Mouse (Mus musculus) embryonic facial prominence, embryonic 14.5 days (tissue): ENCODE measurements around the gene Gm21863. TPM values are rescaled to one million over a fixed set of nuclear protein-coding genes. Genes with fewer than 3 reads are reported as not detected.
"Not testable (repeated sequence)": the region's sequence is repeated elsewhere in the genome, so short reads cannot be mapped to it uniquely, and the experiment has no call there.

Experiments used
- ATAC-seq: fragments of 200-750 bp; cut with Nextera tagmentation; 2 replicates; pipeline ENCODE4 v1.8.0; 2017; ENCODE audit warnings: low read depth, moderate number of reproducible peaks, moderate TSS enrichment
- DNase-seq: peaks from one replicate; pipeline ENCODE4 v3.0.0-alpha.2; 2015; ENCODE audit warnings: low spot score
- H3K27ac ChIP-seq: fragments of 300-500 bp; sonication (generic); replicated peaks from 2 replicates; pipeline ENCODE4 v1.5.1; 2014; ENCODE audit warnings: low read depth, mild to moderate bottlenecking, low read length, moderate library complexity
- H3K27me3 ChIP-seq: fragments of 300-500 bp; sonication (generic); replicated peaks from 2 replicates; pipeline ENCODE4 v1.6.1; 2014; ENCODE audit warnings: low read length; ENCODE audit not compliant: control insufficient read depth, insufficient read depth
- H3K36me3 ChIP-seq: fragments of 300-500 bp; sonication (generic); 2 replicates; pipeline ENCODE4 v1.6.1; 2014; ENCODE audit warnings: low read length, mixed read lengths; ENCODE audit not compliant: control insufficient read depth, insufficient read depth
- H3K4me1 ChIP-seq: fragments of 300-500 bp; sonication (generic); 2 replicates; pipeline ENCODE4 v1.6.1; 2014; ENCODE audit warnings: antibody characterized with exemption, low read length; ENCODE audit not compliant: control insufficient read depth, insufficient read depth
- H3K4me2 ChIP-seq: fragments of 300-500 bp; sonication (generic); 2 replicates; pipeline ENCODE4 v1.6.1; 2014; ENCODE audit warnings: low read depth, mild to moderate bottlenecking, low read length, moderate library complexity, mixed read lengths
- H3K4me3 ChIP-seq: fragments of 300-500 bp; sonication (generic); 2 replicates; pipeline ENCODE4 v1.5.1; 2014; ENCODE audit warnings: low read depth, mild to moderate bottlenecking, low read length
- H3K9ac ChIP-seq: fragments of 300-500 bp; sonication (generic); 2 replicates; pipeline ENCODE4 v1.6.1; 2014; ENCODE audit warnings: low read depth, mild to moderate bottlenecking, low read length, moderate library complexity, mixed read lengths
- H3K9me3 ChIP-seq: fragments of 300-500 bp; sonication (generic); 2 replicates; pipeline ENCODE4 v1.6.1; 2016; ENCODE audit warnings: low read length; ENCODE audit not compliant: control insufficient read depth
- WGBS: fragments of 180-500 bp; shearing (Covaris S2); extraction: QIAGEN DNeasy Blood & Tissue Kit; methylation state at CpG from one replicate; pipeline ENCODE4 v1.1.7; 2014; 5-methylcytosine and 5-hydroxymethylcytosine counted together
- polyA plus RNA-seq: library from polyadenylated mRNA; unstranded; fragments of >200 nt; fragmentation: Nextera tagmentation; extraction: Ambion mirVana; gene quantifications from 2 replicates; pipeline ENCODE4 v1.2.1, GENCODE M21; 2014

Gm21863 gene
- not detected in 2 replicates for polyA plus RNA-seq

DNA sequence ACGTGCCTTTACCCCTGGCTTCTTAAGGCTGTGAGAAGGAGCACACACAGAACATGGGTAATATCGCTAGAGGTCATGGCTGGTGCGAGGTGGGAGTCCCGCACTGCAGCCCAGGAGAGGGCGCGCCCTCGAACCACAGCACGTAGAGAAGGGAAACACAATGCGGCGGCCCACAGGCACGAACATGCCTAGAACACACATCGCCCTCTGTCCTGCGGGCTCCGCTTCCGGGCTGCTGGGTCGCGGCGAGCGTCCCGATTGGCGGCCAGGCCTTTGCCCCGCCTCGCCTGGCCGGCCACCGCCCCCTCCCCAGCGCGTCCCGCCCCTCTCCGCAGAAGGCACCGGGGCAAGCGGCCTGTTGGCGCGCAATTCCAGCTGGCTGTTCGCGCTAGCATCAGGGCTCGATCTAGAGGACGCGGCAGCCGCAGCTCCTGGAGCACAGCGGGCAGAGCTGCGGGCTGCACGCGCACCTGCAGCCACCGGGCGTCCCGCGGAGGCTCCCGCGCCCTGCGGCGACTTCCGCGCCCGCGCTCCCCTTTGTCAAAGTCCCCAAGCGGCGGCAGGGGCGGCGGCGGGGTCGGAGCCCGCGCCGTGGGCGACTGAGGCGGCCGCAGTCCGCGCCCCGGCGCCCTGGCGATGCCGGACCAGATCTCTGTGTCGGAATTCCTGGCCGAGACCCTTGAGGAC, at the start of gene Gm21863:
Gene Gm21863, plus strand, starts transcription at position 637 of the 687 bp plus-strand sequence.
- not testable (repeated sequence) for H3K9me3 ChIP-seq, H3K27me3 ChIP-seq, H3K4me1 ChIP-seq, H3K27ac ChIP-seq, H3K4me3 ChIP-seq, H3K36me3 ChIP-seq, H3K4me2 ChIP-seq, H3K9ac ChIP-seq, DNase-seq
- WGBS: 16% methylated on average over 32 of the region's 75 CpGs
- ATAC-seq: peak; percentile 91

- H3K27ac ChIP-seq, DNase-seq, H3K4me3 ChIP-seq, H3K4me2 ChIP-seq, H3K9me3 ChIP-seq, H3K4me1 ChIP-seq, H3K36me3 ChIP-seq, H3K27me3 ChIP-seq, ATAC-seq, H3K9ac ChIP-seq: not testable (repeated sequence)
- 37% methylated on average over 4 of the region's 4 CpGs for WGBS
Measured at GRCm38 (mm10) chr12:19928049-19928448, 26.3 kb upstream of the Gm21863 start.
